Mouse (Mus musculus) intestine, embryonic 15.5 days (tissue): Measurements from ENCODE around the gene March10. TPM values are rescaled to one million over a fixed set of nuclear protein-coding genes. Genes with fewer than 3 reads are reported as not detected.

Experiments used
- ATAC-seq: fragments of 200-750 bp; cut with Nextera tagmentation; 2 replicates; pipeline ENCODE4 v1.8.0; 2017; ENCODE audit warnings: moderate TSS enrichment, moderate library complexity
- H3K27ac ChIP-seq: fragments of 300-500 bp; sonication (generic); 2 replicates; pipeline ENCODE4 v1.5.1; 2015; ENCODE audit warnings: mild to moderate bottlenecking, inconsistent platforms
- H3K27me3 ChIP-seq: fragments of 300-500 bp; sonication (generic); replicated peaks from 2 replicates; pipeline ENCODE4 v1.6.1; 2015; ENCODE audit warnings: inconsistent platforms
- H3K36me3 ChIP-seq: fragments of 300-500 bp; sonication (generic); 2 replicates; pipeline ENCODE4 v1.6.1; 2015; ENCODE audit warnings: inconsistent platforms
- H3K4me1 ChIP-seq: fragments of 300-500 bp; sonication (generic); replicated peaks from 2 replicates; pipeline ENCODE4 v1.6.1; 2015; ENCODE audit warnings: inconsistent platforms
- H3K4me2 ChIP-seq: fragments of 300-500 bp; sonication (generic); replicated peaks from 2 replicates; pipeline ENCODE4 v1.6.1; 2015; ENCODE audit warnings: mild to moderate bottlenecking, inconsistent platforms
- H3K4me3 ChIP-seq: fragments of 300-500 bp; sonication (generic); replicated peaks from 2 replicates; pipeline ENCODE4 v1.5.1; 2015; ENCODE audit warnings: inconsistent platforms
- H3K9ac ChIP-seq: fragments of 300-500 bp; sonication (generic); 2 replicates; pipeline ENCODE4 v1.6.1; 2015; ENCODE audit warnings: inconsistent platforms
- H3K9me3 ChIP-seq: fragments of 300-500 bp; sonication (generic); 2 replicates; pipeline ENCODE4 v1.6.1; 2016; ENCODE audit warnings: inconsistent platforms
- WGBS: fragments of 180-500 bp; shearing (Covaris S2); methylation state at CpG from one replicate; pipeline ENCODE4 v1.1.7; 2015; 5-methylcytosine and 5-hydroxymethylcytosine counted together
- polyA plus RNA-seq: library from polyadenylated mRNA; unstranded; fragments of >200 nt; fragmentation: Nextera tagmentation; extraction: Ambion mirVana; gene quantifications from 2 replicates; pipeline ENCODE4 v1.2.1, GENCODE M21; 2015

The March10 gene
- polyA plus RNA-seq, 1 experiment from 2014 or later: not detected

DNA sequence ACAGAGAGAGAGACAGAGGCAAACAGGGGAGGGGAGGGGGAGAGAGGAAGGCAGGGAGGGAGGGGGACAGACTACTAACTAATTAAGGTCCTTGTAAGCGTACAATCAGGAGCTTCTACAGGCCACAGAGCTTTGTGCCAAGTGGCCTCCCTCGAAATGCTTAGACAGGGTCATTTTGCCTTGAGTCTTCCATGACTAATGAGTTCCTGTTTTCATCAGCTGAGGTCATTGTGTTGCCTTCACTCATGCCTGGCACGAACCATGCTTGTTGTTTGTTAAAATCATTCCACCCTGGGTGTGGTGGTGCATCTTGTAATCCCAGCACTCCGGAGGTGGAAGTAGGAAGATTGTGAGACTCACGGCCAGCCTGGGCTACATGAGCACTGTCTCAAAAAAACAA lies 3.4 kb upstream of the March10 start:
- ATAC-seq: no peak
- H3K9ac ChIP-seq: no peak overlapping the region
- WGBS: 62% methylated on average over 5 of the region's 5 CpGs
- H3K4me3 ChIP-seq: no peak overlapping the region
- no peaks in the 10 kb centered on the region for H3K36me3 ChIP-seq
- no peaks in the 10 kb centered on the region for H3K27me3 ChIP-seq
- H3K9me3 ChIP-seq: no peaks in the 10 kb centered on the region
- H3K4me1 ChIP-seq: peaks cover 5% of the 10 kb centered on the region; the same call in 1 of the 2 replicates
- no peak overlapping the region for H3K27ac ChIP-seq
- no peak overlapping the region for H3K4me2 ChIP-seq

DNA sequence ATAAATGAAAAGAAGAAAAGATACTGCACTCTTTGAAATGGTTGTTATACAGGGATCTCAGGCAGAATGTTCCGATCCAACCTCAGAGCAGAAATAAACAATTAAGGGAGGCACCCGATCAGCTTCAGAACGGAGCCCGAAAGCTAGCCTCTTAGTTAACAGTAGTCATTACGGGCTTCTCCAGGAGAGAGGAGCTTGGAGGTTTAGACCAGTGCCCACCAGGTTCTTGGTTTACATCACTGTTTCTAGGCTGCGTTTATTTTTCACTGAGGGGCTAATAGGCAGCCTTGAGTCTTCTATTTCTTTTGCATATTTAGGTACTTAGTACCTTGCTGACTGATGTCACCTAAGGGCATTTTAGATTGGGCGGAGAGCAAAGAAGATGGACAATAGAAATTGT lies 506 bp upstream of the March10 start:
- Histone ChIP-seq H3K4me2 (peak overlapping the region; percentile 86), H3K27me3 (no peaks in the 10 kb centered on the region), H3K4me3 (no peak overlapping the region; the same call in 1 of the 2 replicates), H3K9ac (no peak overlapping the region), H3K36me3 (no peaks in the 10 kb centered on the region), H3K9me3 (no peaks in the 10 kb centered on the region), H3K27ac (no peak overlapping the region), H3K4me1 (peaks cover 5% of the 10 kb centered on the region; the same call in 1 of the 2 replicates)
- 68% methylated on average over 7 of the region's 7 CpGs for WGBS
- no peak for ATAC-seq

DNA sequence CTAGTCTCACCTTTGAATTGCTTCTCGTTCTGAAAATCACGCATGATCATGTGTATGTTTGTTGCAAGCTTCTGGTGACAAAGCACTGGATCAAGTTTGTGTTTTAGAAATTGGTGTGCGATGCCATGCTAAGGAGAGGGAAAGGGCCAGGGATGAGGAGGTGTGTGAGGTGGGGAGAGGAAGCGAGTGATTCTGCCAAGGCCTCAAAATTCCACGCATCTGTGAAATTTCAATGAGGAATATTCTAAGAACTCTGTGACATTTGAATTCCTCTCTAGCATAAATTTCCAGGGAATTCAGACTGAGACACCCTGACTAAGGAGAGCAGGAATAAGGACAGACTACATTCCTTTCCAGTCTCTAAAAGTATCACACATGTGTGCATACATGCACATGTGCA lies 1.4 kb downstream of the March10 start:
- H3K9ac ChIP-seq: no peak overlapping the region
- no peak overlapping the region for H3K4me3 ChIP-seq
- no peaks in the 10 kb centered on the region for H3K27me3 ChIP-seq
- 87% methylated on average over 5 of the region's 5 CpGs for WGBS
- ATAC-seq: no peak
- H3K27ac ChIP-seq: no peak overlapping the region
- H3K4me1 ChIP-seq: peaks cover 9% of the 10 kb centered on the region; the same call in 1 of the 2 replicates
- H3K36me3 ChIP-seq: no peaks in the 10 kb centered on the region
- H3K4me2 ChIP-seq: no peak overlapping the region
- H3K9me3 ChIP-seq: no peaks in the 10 kb centered on the region

DNA sequence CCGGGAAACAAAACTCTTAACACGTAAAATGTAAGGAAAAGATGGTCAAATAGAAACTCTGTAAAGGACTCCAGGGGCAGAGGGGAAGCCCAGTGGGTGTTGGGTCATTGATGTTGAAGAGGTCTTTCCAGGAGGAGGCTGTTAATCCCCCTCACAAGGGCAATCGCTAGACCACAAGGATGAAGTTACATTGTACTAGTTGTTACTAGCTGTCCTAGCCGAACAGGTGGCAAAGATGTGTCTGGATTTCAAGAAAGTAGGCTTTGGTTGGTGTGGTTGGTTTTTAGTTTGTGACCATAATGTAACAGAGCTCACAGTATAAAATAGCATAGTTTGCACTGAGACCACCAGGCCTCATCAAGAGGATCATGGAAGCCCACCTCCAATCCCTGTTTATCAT lies 3.5 kb downstream of the March10 start:
- Histone ChIP-seq H3K36me3 (no peaks in the 10 kb centered on the region), H3K27me3 (no peaks in the 10 kb centered on the region), H3K9ac (no peak overlapping the region), H3K4me1 (peaks cover 9% of the 10 kb centered on the region; the same call in 1 of the 2 replicates), H3K4me2 (no peak overlapping the region; the same call in 1 of the 2 replicates), H3K9me3 (no peaks in the 10 kb centered on the region), H3K4me3 (no peak overlapping the region), H3K27ac (peak overlapping the region; percentile 20; the same call in 1 of the 2 replicates)
- WGBS: 83% methylated on average over 4 of the region's 4 CpGs
- no peak for ATAC-seq

DNA sequence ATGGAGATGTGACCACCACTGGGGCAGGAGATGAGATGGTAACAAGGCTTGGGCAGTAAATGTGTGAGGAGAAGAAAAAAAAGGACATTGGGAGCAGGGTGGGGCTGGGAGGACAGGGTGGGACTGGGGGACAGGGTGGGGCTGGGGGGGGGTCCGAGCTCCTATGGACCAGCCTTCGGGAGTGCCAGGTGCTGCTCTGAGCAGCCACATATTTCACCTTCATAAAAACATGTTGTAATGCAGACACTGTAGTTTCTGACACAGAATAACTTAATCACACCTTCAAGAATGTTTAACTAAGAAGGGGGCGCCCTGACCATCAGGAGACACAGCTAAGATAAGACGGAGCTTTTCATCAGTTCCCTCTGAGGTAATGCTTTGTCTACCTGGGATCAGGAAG lies 4.0 kb downstream of the March10 start:
- Histone ChIP-seq H3K9me3 (no peaks in the 10 kb centered on the region), H3K9ac (no peak overlapping the region), H3K4me3 (no peak overlapping the region), H3K27ac (no peak overlapping the region), H3K36me3 (no peaks in the 10 kb centered on the region), H3K27me3 (no peaks in the 10 kb centered on the region), H3K4me2 (no peak overlapping the region), H3K4me1 (peaks cover 9% of the 10 kb centered on the region; the same call in 1 of the 2 replicates)
- peak; percentile 86 for ATAC-seq
- WGBS: 66% methylated on average over 4 of the region's 4 CpGs

DNA sequence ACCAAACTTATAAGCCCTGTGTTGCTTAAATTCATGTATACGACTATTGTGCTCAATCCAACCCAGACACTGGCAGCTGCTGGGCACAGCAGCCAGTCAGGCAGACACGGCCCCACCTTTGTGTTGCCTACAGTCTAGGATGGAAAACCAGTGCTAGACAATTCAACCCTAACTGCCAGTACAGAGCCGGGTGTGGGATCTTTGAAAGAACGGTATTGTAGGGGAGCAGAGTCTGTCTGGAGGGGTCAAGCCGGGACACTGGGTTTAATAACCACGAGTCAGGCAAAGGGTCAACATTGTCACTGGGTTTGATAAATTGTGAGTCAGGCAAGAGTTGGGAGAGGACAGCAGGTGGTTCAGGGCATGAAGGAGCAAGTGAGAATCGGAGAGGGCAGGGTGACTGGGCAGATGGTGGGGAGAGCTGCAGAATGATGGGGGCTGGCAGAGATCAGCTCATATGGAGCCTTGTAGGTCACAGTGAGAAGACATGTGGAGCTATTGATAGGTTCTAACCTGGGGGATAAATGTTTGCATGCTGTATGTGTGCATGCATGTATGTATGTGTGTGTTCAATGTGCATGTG lies 4.9 kb downstream of the March10 start:
- 45% methylated on average over 7 of the region's 7 CpGs for WGBS
- peak; percentile 17; the same call in 1 of the 2 replicates for ATAC-seq
- Histone ChIP-seq H3K27me3 (no peaks in the 10 kb centered on the region), H3K4me3 (no peak overlapping the region), H3K27ac (no peak overlapping the region), H3K9ac (no peak overlapping the region), H3K4me2 (no peak overlapping the region), H3K4me1 (peaks cover 9% of the 10 kb centered on the region; the same call in 1 of the 2 replicates), H3K9me3 (no peaks in the 10 kb centered on the region), H3K36me3 (no peaks in the 10 kb centered on the region)

DNA sequence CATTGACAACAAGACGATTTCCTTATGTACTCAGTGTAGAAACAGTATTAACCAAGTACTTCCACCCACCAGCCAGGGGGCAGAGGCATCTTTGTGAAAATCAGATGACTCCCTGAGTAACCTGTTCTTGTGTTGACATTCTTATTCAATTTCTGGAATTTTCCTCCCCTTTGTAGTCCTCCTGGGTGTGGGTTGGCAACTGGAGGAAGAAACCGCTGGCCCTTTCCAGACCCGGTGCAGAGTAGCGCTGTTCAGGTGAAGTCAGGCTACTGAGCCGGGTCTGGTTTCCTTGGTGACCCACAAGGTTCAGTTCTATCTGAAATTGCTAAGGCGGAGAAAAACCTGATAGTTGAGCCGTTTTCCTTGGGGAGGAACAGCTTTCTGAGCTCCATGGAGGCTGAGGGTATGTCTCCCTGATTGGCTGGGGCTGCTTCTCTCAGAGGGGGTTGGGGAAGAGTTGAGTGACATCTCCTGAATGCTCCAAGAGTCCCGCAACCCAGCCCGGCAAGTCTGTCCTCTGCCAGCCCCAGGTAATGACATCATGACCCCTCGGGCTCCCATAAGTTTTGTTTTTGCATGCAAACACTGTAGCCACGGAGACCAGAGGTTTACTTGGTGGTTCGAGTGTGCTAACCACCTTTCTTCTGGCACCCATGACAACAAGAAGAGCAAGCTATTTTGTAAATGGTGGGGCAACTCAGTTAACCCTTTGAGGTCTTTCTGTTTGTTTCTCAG lies 6.8 kb downstream of the March10 start:
- no peak overlapping the region for H3K27ac ChIP-seq
- H3K9ac ChIP-seq: no peak overlapping the region
- no peaks in the 10 kb centered on the region for H3K9me3 ChIP-seq
- H3K36me3 ChIP-seq: no peaks in the 10 kb centered on the region
- H3K4me2 ChIP-seq: no peak overlapping the region
- WGBS: 63% methylated on average over 12 of the region's 12 CpGs
- H3K27me3 ChIP-seq: no peaks in the 10 kb centered on the region
- no peak for ATAC-seq
- H3K4me1 ChIP-seq: 0 out of 2 replicates have a peak, but pooled peaks cover 5% of the 10 kb centered on the region
- H3K4me3 ChIP-seq: no peak overlapping the region

DNA sequence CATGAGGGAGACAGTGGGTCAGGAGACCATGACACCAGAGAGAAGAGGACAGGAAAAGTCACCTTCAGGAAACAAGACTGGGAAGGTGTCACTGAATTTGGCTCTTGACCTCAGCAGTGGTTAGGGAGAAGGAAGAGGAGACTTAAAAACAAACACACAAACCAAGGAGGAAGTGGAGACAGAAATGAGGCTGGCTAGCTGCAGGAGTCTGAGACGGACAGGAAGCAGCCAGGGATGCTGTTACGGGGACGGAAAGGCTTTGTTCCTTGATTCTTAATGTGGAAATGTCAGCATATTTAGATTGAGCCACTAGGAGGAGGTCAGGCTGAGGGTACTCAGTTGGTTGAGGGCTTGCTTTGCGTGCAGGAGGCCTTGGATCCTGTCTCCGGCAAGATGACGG lies 8.9 kb downstream of the March10 start:
- Histone ChIP-seq H3K36me3 (no peaks in the 10 kb centered on the region), H3K4me2 (no peak overlapping the region), H3K9me3 (no peaks in the 10 kb centered on the region), H3K27me3 (no peaks in the 10 kb centered on the region), H3K4me3 (no peak overlapping the region), H3K9ac (no peak overlapping the region), H3K27ac (no peak overlapping the region), H3K4me1 (peaks cover 5% of the 10 kb centered on the region; the same call in 1 of the 2 replicates)
- 68% methylated on average over 6 of the region's 6 CpGs for WGBS
- no peak for ATAC-seq

DNA sequence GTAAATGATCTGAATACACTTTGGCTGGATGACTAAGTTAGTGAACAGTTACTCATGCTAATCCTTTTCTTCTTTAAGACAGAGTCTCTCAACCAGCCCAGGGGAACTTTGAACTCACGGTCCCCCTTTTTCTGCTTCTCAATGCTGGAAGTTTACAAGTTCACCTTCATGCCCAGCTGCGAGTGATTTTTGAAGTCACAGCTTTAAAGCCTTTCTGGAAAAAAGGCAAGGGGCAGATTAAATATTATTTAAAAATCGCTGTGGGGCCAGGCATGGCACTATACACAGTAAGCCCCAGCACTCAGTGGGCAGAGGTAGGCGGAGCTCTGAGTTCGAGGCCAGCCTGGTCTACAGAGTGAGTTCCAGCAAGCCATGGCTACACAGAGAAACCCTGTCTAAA lies 10.3 kb downstream of the March10 start:
- no peak overlapping the region for H3K4me3 ChIP-seq
- no peaks in the 10 kb centered on the region for H3K27me3 ChIP-seq
- H3K4me1 ChIP-seq: no peaks in the 10 kb centered on the region; the same call in 1 of the 2 replicates
- ATAC-seq: no peak
- H3K9me3 ChIP-seq: no peaks in the 10 kb centered on the region
- WGBS: 86% methylated on average over 5 of the region's 5 CpGs
- no peak overlapping the region for H3K27ac ChIP-seq
- H3K9ac ChIP-seq: no peak overlapping the region
- no peaks in the 10 kb centered on the region for H3K36me3 ChIP-seq
- H3K4me2 ChIP-seq: no peak overlapping the region

DNA sequence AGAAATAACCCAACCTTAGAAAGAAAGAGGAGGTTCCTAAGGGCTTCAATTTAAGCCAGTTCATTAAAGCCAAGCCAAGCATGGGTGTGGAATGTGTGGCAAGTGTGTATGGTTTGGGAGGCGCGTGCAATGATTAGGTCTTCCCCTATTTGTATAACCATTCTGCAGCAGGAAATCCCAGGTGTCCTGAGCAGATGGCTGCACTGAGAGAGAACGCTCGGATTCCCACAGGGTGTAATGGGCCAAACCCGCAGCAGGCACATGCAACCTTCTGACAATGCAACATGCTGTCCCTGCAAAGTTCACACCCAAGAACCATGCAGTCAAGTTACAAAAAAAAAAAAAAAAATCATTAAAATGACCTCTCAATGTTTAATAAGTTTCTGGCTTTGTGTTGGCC lies 10.8 kb downstream of the March10 start:
- no peaks in the 10 kb centered on the region for H3K27me3 ChIP-seq
- no peak overlapping the region for H3K4me3 ChIP-seq
- H3K9ac ChIP-seq: no peak overlapping the region
- WGBS: 78% methylated on average over 5 of the region's 5 CpGs
- H3K27ac ChIP-seq: no peak overlapping the region
- no peaks in the 10 kb centered on the region for H3K9me3 ChIP-seq
- no peak for ATAC-seq
- no peaks in the 10 kb centered on the region; the same call in 1 of the 2 replicates for H3K4me1 ChIP-seq
- H3K36me3 ChIP-seq: no peaks in the 10 kb centered on the region
- H3K4me2 ChIP-seq: no peak overlapping the region

DNA sequence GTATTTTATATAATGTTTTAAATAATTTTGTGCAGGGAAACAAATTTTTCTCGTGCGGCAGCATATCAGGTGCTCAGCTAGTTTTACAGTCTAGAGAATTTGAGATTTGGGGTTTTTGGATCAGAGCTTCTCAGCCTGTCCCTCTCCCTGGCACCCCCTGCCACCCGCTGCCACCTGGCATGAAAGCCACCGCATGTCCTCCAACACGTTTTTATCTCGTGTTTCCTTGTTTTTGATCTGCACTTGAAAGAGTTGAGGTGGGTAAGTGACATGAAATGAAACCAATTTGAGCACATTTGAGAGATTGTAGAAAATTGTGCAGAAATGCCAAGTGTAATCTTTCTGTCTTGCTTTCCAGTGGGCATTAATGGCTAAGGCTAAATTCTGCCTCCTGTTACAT lies 11.6 kb downstream of the March10 start:
- Histone ChIP-seq H3K4me1 (no peaks in the 10 kb centered on the region; the same call in 1 of the 2 replicates), H3K4me3 (no peak overlapping the region), H3K4me2 (no peak overlapping the region), H3K27me3 (no peaks in the 10 kb centered on the region), H3K36me3 (no peaks in the 10 kb centered on the region), H3K9me3 (no peaks in the 10 kb centered on the region), H3K9ac (no peak overlapping the region), H3K27ac (no peak overlapping the region)
- no peak for ATAC-seq
- WGBS: 82% methylated on average over 6 of the region's 6 CpGs

DNA sequence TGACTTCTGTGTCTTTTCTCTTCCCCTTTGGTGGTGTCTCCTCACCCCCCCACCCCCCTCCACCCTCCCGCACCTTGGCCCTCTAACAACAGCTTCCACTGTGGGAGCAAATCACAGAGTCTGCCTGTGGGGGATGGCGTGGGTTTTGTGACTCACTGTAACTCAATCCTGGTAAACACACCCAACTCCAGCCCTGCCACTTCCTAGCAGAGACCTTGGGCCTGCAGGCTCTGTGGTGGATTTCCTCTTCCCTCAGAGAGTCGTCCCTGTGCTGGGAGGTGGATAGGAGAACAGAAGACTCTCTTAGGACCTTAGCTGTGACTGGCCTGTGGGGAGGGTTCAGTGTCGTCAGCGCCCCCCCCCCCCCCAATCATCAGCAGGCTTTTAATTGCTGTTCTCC lies 13.0 kb downstream of the March10 start:
- no peaks in the 10 kb centered on the region for H3K9me3 ChIP-seq
- H3K36me3 ChIP-seq: no peaks in the 10 kb centered on the region
- no peaks in the 10 kb centered on the region; the same call in 1 of the 2 replicates for H3K4me1 ChIP-seq
- no peak overlapping the region for H3K4me2 ChIP-seq
- peak; percentile 61 for ATAC-seq
- no peak overlapping the region for H3K9ac ChIP-seq
- 41% methylated on average over 5 of the region's 5 CpGs for WGBS
- H3K4me3 ChIP-seq: no peak overlapping the region
- H3K27ac ChIP-seq: no peak overlapping the region
- no peaks in the 10 kb centered on the region for H3K27me3 ChIP-seq

DNA sequence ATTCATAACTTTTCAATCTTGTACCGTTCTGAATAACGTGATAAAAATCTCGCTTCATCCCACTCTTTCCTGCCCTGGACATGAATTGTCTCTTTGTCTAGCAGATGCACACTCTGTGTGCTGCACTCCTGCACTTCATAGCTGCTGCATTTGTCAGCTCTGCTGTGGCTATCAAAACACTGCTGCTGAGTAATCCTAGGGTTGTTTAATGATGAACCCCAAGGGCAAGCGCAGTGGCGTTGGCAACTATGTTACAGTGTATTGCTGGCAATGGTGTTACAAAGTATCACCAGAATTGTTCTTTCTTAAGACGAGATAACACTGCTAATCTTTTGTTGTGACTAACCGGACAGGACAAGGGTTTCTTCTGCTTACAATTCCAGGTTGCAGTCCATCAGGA lies 16.7 kb downstream of the March10 start:
- no peak for ATAC-seq
- H3K27ac ChIP-seq: no peak overlapping the region
- H3K4me3 ChIP-seq: no peak overlapping the region

More for the DNA sequence above, 16.7 kb downstream of the March10 start:
- Histone ChIP-seq H3K27me3 (no peaks in the 10 kb centered on the region), H3K36me3 (no peaks in the 10 kb centered on the region), H3K4me2 (no peak overlapping the region), H3K9me3 (no peaks in the 10 kb centered on the region), H3K4me1 (no peaks in the 10 kb centered on the region; the same call in 1 of the 2 replicates), H3K9ac (no peak overlapping the region)
- WGBS: 53% methylated on average over 7 of the region's 7 CpGs
